In the genomic region with DNA sequence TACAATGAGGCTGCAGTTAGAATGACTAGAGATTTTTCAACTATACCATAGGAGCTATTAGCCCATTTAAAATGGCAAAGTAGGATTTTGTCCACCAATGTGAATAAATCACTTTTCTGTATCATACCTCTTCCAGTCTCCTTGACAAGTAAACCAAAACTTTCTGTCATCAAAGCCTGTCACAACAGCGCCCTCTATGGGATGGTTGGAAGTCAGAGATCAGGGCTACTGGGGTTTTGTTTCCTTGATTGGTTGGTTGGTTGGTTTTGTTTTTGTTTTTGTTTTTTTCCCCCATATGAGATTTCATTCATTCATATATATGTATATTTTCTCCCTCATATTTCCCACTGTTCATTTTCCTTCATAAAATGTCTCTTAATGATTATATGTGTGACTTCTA, we compare ENCODE assay signal across 9 mouse cellular contexts.
DNase-seq lines count a peak whose midpoint lies in the region.
"Had no signal": no experiment of that assay in that cellular context is flagged by ENCODE, and none has a peak within 500 bp of the region (broad histone marks: within the 10 kb centered on the region; RNA-seq: fewer than 3 reads in every experiment).

No protein-coding gene starts in this region.

- H3K27ac ChIP-seq in forebrain, embryonic 10.5 days: no peak overlapping the region
- H3K27ac ChIP-seq: forebrain, embryonic 12.5 days had no signal

- no peaks in the 10 kb centered on the region for H3K27me3 ChIP-seq in forebrain, embryonic 10.5 days (ENCODE audit: poor library complexity, severe bottlenecking)
- H3K27me3 ChIP-seq: forebrain, embryonic 12.5 days had no signal

- H3K4me3 ChIP-seq in forebrain, embryonic 10.5 days: no peak overlapping the region
- H3K4me3 ChIP-seq: forebrain, embryonic 12.5 days had no signal

- WGBS in forebrain, embryonic 10.5 days: 0% methylated on average over 1 of the region's 1 CpGs

- peak; percentile 1 for DNase-seq in kidney, adult 9 months
- no peak for DNase-seq in kidney, postnatal 14 days
- peak; percentile 2 for DNase-seq in urinary bladder, postnatal 14 days (ENCODE audit: low spot score)
- DNase-seq in urinary bladder, postnatal 10 days (ENCODE audit: low spot score): no peak
- peak; percentile 1 for DNase-seq in embryo, embryonic 9.5 days (ENCODE audit: extremely low spot score)
- DNase-seq in spleen, postnatal 14 days (ENCODE audit: low spot score in 2 of 2): no peak
- no peak for DNase-seq in forebrain, embryonic 10.5 days (ENCODE audit: extremely low spot score, low spot score)
- no peak for DNase-seq in T-cell, adult 2 months (ENCODE audit: low spot score)

- no peaks in the 10 kb centered on the region for H3K4me1 ChIP-seq in forebrain, embryonic 10.5 days
- H3K4me1 ChIP-seq: forebrain, embryonic 12.5 days had no signal

- H3K36me3 ChIP-seq in forebrain, embryonic 10.5 days (replicated peaks): no peaks in the 10 kb centered on the region
- H3K36me3 ChIP-seq: forebrain, embryonic 12.5 days had no signal

- H3K9me3 ChIP-seq in forebrain, embryonic 10.5 days: no peaks in the 10 kb centered on the region
- H3K9me3 ChIP-seq: forebrain, embryonic 12.5 days had no signal

Comparison
In these comparisons a context has a peak if more than half of its experiments do, and no peak if none do; other contexts are left out.
1. DNase-seq: peak in kidney, adult 9 months (single experiment), urinary bladder, postnatal 14 days (single experiment) and embryo, embryonic 9.5 days (single experiment); none in kidney, postnatal 14 days (single experiment), urinary bladder, postnatal 10 days (single experiment), spleen, postnatal 14 days (0 of 2), forebrain, embryonic 10.5 days (single experiment) and T-cell, adult 2 months (single experiment).